ENCODE assay signal across 23 mouse cellular contexts in the genomic region with DNA sequence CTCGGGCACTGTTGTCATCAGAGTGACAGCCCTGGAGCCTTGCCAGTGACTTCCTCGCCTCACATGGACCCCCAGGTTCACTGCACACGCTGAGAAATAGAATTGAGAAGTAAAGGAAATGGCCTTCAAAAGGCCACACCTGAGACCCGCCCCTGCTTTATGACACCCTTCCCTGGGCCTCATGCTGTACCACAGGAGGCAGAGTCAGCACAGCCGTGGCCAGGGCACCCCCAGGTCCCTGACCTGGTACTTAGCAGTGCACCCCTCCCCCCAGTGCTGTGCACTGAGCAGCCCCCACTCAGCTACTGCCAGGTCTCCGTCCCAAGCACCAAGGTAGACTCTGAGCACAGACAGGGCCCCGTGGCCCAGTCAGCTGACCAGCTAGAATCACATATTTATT.
"Had no signal": no experiment of that assay in that cellular context is flagged by ENCODE, and none has a peak within 500 bp of the region (broad histone marks: within the 10 kb centered on the region; RNA-seq: fewer than 3 reads in every experiment).

No protein-coding gene starts in this region.

- H3K9ac ChIP-seq: heart, embryonic 12.5 days; hindbrain, embryonic 12.5 days; hindbrain, embryonic 14.5 days; limb, embryonic 12.5 days; liver, embryonic 13.5 days; liver, embryonic 15.5 days had no signal

- H3K27me3 ChIP-seq: heart, embryonic 12.5 days; hindbrain, embryonic 12.5 days; limb, embryonic 12.5 days; liver, embryonic 13.5 days; liver, embryonic 15.5 days had no signal

- H3K4me1 ChIP-seq: limb, embryonic 12.5 days; liver, embryonic 13.5 days had no signal

- DNase-seq: gastrocnemius, postnatal 14 days; gastrocnemius, postnatal 36 days; heart, adult 11 months; heart, postnatal 10 days; heart, postnatal 4 days; kidney, adult 18-20 months; kidney, adult 8-10 months; kidney, postnatal 10 days; kidney, postnatal 25 days; kidney, postnatal 4 days; liver, embryonic 13.5 days had no signal

- ATAC-seq: hindbrain, embryonic 16.5 days; inflammation-experienced regulatory T-cells, adult 6 months had no signal

- H3K4me3 ChIP-seq: heart, embryonic 10.5 days; heart, embryonic 12.5 days; hindbrain, embryonic 10.5 days; hindbrain, embryonic 12.5 days; layer of hippocampus, adult 2 months; left cerebral cortex, adult 2 months; limb, embryonic 10.5 days; limb, embryonic 12.5 days; liver, embryonic 13.5 days; liver, embryonic 15.5 days had no signal

- H3K9me3 ChIP-seq: heart, embryonic 10.5 days; heart, embryonic 12.5 days; hindbrain, embryonic 10.5 days; hindbrain, embryonic 12.5 days; limb, embryonic 10.5 days; limb, embryonic 12.5 days; liver, embryonic 13.5 days; liver, embryonic 15.5 days had no signal

- H3K27ac ChIP-seq: heart, embryonic 10.5 days; hindbrain, embryonic 10.5 days; hindbrain, embryonic 12.5 days; hindbrain, embryonic 14.5 days; layer of hippocampus, adult 2 months; left cerebral cortex, adult 2 months; limb, embryonic 10.5 days; limb, embryonic 12.5 days; liver, embryonic 13.5 days; liver, embryonic 15.5 days had no signal

- H3K4me2 ChIP-seq: heart, embryonic 12.5 days; hindbrain, embryonic 12.5 days; hindbrain, embryonic 14.5 days; limb, embryonic 12.5 days; liver, embryonic 13.5 days; liver, embryonic 15.5 days had no signal
